Mouse (Mus musculus) G1E-ER4 (cell line): Measurements from ENCODE around the gene Gpr137. TPM values are rescaled to one million over a fixed set of nuclear protein-coding genes. Genes with fewer than 3 reads are reported as not detected.

Experiments used
- GATA1 ChIP-seq: IDR thresholded peaks from one replicate; pipeline ENCODE4 v1.8.0; 2012; ENCODE audit warnings: low read length, inconsistent platforms
- polyA plus RNA-seq: library from polyadenylated mRNA; stranded (reverse); fragments of >175 nt; gene quantifications from 2 replicates; pipeline ENCODE4 v1.2.3, GENCODE M21; 2012

Gene Gpr137
- polyA plus RNA-seq = 46.8 and 52.9 TPM in 2 replicates

DNA sequence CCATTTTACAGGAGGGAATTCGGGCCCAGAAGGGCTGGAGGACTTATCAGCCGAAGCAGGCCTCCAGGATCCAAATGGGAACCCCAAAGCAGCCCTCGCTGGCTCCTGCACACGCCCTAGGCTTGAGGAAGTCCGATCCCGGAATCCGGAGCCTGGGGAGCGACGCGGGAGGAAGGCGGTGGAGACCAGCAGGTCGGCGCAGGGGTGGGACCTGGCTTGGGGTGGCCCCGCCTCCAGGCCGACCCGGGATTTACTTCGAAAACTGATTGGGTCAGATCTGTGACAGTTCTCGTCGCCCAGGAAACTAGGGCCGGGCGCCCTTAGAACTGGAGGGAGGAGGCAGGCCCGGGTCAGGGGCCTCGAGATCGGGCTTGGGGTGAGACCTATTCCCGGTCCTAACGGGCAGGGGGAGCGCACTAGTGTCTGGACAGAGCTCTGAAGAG is at the start of gene Gpr137:
Gpr137 (minus strand) TSS at position 232 of the 443 bp plus-strand sequence.
- TF ChIP-seq GATA1 = no peak

DNA sequence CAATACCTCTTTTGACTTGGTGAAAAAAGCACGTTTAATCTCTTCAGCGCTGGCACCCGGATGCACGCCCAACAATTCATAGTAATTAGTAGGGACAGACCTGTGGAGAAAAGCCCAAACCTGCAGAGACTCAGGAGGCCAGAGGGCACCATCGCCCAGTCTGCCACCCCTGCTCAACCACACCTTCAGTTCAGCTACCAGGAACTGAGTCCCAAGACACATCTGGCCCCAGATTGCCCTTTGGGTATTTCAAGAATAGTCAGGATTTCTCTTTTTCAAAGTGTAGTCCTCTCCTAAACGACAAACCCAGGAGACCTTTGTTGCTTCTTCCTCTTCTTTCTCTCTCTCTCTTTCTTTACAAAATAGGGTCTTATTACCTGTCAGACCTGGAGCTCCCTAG is 48.4 kb upstream of the Gpr137 start:
- TF ChIP-seq GATA1 = no peak

DNA sequence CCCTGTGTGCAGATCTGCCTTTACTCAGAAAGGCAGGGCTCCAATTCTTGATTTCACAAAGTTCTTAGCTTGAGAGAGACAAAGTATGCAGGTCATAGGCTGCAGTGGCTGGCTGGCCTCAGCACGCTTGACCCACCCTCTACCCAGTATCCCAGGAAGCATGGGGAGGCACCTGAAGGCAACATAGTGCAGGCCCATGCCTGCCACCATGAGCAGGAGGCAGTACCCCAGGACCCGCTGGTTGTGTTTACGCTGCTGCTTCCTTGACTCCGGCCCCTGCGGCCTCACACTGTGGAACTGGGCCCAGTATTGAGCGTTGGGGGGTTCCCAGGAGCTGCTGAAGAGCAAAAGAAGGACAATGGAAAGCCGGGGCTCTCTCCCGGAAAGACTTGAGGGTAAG is 47.0 kb upstream of the Gpr137 start:
- no peak for TF ChIP-seq GATA1

DNA sequence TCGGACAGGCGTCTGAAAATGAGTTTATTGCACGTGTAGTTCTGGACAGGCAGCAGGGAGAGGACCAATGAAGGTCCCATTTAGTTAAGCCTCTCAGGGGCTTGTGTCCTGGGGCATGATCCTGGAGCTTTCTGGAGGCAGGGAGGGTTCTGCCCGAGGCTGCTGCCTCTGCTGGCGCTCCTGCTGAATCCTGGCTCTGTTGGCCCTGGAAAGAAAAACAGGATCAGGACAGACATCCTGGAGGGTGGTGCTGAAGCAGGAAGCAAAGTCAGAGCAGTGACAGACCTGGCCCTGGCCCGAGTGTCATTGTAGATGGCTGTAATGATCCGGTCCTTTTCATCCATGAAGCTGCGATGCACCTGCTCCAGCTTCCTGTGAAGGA is 45.6 kb upstream of the Gpr137 start:
- TF ChIP-seq GATA1 = no peak

DNA sequence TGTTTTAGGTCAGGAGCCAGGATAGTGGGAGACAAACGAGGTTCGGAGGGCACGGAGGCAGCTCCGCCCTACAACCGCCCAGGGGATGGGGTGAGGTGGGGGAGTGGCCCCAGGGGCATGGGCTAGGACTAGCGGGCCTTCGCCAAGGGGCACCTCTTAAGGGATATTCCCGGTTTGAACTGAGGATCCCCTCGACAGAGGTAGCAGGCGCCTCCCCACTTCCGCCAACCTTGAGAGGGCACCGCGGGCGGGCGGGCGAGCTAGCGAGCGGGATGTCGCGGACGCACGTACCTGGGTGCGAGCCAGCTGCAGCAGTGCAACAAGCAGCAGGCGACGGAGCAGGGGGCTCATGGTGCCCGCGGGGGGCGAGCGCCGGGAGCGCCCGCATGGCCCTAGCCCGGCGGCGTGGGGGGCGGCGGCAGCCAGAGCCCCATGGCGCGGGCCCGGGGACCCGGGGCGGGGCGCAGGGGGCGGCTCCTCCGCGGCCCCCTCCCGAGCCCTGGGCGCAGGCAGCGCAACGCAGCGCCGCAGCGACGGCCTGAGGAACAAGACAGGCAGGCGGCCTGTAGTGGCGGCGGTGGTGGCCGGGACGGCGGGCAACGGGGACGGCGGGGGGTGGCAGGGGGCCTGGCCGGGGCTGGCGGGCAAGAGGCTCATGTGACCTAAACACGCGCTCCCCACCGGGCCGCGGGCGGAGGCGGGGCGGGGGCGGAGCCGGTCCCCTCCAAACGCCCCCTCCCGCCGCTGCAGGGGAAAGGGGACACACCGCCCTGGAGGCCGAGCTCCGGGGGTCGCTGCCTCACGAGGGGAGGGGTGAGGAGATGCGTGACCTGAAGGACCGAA is 45.0 kb upstream of the Gpr137 start, which contains the start of gene Vegfb:
Vegfb (minus strand) TSS at position 591 of the 843 bp plus-strand sequence.
- TF ChIP-seq GATA1 = no peak

DNA sequence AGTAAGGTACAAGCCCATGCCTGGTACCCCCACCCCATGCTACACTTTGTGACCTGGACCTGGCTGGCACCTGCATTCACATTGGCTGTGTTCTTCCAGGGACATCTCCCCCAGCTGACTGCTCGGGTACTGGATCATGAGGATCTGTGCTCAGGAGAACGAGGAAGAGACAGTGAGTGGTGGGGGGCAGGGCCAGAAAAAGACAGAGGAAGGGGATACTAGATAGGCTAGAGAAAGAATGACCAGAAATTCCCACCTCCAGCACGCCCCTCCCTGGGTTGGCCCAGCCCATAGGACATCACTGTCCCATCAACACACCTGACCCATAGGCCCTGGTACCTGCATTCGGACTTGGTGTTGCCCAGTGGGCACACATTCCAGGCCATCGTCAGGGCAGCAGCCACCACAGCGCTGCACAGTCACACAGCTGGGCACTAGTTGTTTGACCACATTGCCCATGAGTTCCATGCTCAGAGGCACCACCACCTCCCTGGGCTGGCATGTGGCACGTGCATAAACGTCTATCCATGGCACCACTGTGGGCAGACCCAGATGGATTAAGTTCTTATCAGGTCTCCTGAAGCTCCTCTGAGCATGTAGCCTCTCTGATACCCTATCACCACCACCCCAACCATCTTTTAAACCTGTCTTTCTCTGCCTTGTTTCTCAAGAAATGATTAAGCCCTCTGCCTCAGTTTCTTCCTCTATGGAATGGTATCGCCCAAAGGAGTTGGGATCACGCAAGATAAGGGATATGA is 43.9 kb upstream of the Gpr137 start:
- no peak for TF ChIP-seq GATA1

DNA sequence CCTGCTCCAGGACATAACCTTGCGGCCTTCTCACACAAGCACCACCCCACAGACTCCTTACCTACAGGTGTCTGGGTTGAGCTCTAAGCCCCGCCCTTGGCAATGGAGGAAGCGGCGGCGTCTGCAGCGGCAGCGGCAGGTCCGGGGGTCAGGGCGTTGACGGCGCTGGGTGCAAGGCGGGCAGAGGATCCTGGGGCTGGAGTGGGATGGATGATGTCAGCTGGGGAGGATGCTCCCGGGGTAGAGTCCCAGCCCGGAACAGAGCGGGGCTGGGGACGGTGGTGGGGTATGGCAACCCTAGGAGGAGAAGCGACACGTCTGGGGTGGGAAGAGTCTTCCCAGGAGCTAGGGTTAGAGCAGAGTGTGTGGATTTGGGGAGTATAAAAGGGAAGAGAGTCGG is 43.0 kb upstream of the Gpr137 start:
- no peak for TF ChIP-seq GATA1

DNA sequence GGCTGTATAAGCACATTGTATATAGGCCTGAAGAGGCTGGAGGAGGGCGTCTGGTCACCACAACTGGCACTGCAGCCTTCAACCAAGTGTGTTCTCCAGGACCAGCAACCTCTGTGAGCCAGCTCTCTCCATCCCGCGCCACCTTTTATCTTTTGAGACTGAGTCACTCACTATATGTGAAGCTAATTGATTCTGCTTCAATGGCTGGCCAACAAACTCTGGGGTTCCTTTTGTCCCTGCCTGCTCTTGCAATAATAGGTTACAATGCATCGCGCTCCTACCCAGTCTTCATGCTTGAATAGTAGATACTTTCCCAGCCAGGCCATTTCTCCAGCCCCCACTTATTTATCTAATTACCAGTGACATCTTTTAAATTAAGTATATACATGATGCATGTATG is 41.3 kb upstream of the Gpr137 start:
- TF ChIP-seq GATA1 = no peak

DNA sequence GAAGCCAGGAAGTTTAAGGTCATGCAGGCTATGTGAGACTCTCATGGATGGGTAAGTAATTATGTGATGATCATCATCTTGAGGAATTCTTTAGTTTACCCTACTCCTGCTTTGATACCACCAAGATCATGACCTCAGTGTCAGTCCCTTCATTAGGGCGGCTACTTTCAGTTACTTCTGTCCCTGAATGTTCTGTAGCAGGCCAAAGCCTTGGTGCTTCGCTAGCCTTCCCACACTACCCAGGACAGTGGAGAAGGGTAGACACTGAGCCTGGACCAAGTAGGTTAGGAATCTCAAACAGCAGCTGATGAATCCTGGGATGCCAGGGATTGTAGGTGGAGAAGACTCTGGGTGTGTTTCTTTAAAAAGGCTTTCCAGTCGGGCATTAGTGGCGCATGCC is 39.2 kb upstream of the Gpr137 start:
- TF ChIP-seq GATA1 = no peak

DNA sequence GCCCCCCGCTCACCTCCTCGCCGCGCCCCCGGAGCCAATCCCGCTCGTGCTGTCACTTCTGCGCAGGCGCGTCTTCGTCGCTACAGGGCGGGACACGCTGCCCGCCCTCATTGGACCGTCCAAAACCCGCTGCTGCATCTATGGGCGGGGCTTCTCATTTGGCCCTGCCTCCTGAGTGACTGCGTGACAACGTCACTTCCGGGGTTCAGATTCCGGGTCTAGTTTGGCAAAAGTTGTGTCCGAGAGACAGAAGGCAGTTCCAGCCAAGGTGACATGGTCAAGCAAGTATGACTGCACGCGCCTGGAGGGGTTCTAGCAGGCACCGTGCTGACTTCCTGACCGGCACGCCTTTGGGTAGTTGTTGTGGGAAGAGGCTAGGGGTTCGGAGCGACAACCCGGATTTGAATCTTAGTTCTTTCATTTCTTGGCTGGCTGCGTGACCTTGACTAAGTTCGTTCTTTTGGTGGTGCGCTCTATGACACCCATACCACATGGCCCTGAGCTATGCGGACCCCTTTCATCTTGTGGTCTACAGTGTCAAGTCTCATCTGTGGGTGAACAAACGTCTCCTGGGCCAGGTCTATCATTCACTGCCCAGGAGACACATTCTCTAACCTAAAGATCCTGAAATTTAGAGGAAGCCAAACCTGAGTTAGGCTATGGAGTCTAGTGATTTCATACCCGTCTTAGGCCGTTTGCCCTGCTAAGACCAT is 38.3 kb upstream of the Gpr137 start, which contains the start of gene Fkbp2:
Fkbp2 (minus strand) TSS at position 121 of the 713 bp plus-strand sequence.
- TF ChIP-seq GATA1 = no peak

DNA sequence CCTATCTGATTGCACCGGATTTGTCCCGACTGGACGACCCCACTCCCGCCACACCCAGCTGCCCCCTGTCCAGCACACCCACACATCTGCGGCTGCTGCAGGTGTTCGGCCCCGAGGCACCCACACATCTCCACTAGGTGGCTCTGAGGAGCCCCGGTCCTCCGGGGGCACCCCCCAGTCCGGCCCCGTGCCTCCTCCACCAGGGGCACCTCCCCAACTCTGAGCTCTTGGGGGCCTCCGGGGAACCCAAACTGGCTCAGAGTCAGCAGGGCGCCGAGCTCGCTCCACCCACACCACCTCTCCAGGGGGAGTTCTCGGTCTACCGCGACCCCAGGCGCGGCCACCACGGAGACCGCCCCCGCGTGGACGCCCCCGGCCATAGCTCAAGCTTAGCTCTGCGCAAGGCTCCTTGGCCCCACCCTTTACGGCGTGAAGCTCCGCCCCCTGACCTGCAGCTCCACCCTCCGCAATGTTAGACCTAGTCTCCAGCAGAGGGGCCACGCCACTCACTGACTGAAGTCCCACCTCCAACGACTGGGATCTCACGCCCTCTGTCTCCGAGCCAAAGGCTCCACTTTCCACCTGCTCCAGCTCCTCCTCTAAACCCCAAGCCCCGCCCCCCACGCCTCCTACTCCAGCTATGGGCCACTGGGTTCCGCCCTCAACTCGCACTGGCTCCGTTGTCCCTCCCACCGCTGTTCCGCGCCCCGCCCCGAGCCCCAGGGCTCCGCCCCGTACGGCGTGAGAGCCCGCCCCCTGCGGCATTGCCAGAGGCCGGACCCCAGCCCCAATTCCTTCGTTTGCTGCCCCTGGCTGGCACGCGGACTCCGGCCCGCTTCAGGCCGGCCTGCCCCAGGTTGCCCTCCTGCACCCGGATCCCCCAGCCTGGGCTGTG is 37.5 kb upstream of the Gpr137 start:
- no peak for TF ChIP-seq GATA1

DNA sequence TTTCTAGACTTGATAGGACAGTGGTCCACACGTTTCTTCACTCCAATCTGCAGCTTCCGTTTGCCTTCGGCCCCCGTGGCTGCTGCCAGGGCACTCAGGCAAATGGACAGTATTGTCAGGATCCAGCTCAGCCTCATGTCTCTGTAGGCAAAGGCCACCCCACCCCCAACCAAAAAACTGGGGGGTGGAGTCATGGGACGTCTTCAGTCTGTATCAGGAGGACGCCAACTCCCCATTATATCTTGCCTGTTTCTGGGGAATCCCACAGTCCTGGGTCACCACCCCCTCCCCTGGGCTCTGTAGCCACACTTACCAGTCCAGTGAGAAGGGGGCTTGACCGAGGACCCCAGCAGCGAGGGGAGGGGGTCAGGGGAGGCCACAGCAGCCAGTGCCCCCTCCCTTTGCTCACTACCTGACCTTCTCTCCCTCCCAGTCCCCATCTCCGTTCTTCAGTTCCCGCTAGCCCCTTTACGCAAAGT is 36.8 kb upstream of the Gpr137 start:
- no peak for TF ChIP-seq GATA1

DNA sequence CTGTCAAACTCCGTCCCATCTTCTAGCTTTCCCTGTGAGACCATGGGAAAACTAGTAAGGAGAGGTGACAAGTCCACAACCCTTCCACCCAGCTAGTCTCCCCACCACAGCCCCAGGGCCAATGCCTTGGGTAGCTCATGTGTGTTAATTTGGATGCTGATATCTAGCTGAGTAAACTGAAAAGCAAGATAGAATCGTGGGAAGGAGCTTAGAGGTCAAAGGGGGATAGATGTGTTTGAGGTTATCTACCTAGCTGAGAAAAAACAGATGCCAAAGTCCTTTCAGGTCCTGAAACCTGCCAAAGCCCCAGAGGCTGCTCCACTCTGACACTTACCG is 36.3 kb upstream of the Gpr137 start:
- no peak for TF ChIP-seq GATA1

DNA sequence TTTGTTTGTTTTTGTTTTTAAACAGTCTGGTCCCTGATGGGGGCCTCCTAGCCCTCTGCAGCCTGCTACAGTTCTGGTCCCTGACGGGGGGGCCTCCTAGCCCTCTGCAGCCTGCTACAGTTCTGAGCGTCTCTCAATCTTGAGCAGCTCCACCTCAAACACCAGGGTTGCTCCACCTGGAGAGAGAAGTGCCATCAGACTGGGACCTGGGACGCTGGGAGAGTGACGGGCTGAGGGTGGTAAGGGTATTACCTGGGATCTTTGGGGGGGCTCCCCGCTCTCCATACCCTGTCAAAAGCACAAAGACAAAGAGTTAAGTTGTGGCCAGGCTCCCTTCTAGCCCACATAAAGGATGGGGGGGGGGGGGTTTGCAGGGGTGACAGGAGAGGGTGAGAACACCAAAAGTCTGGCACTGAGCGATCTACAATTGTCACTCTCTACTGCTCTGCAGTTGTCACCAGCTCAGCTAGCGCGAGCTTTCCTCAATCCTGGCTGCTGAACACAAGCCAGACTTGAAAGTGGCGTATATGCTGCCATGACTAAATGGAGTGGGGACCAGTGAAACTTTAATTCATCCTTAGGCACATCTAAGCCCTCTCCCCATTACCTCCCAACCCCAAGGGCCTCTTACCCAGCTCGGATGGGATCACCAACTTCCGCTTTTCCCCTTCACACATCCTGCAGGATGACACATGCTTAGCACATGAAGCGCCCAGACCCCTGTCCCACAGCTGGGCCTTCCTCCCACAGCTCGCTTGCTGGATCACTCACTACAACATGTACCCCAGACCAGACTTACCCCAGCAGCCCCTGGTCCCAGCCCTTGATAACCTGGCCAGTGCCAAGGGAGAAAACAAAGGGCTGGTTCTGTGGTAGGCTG is 35.7 kb upstream of the Gpr137 start:
- TF ChIP-seq GATA1 = no peak
